Mouse (Mus musculus): Measurements from ENCODE around the gene Zfhx3.

Gene Zfhx3

DNA sequence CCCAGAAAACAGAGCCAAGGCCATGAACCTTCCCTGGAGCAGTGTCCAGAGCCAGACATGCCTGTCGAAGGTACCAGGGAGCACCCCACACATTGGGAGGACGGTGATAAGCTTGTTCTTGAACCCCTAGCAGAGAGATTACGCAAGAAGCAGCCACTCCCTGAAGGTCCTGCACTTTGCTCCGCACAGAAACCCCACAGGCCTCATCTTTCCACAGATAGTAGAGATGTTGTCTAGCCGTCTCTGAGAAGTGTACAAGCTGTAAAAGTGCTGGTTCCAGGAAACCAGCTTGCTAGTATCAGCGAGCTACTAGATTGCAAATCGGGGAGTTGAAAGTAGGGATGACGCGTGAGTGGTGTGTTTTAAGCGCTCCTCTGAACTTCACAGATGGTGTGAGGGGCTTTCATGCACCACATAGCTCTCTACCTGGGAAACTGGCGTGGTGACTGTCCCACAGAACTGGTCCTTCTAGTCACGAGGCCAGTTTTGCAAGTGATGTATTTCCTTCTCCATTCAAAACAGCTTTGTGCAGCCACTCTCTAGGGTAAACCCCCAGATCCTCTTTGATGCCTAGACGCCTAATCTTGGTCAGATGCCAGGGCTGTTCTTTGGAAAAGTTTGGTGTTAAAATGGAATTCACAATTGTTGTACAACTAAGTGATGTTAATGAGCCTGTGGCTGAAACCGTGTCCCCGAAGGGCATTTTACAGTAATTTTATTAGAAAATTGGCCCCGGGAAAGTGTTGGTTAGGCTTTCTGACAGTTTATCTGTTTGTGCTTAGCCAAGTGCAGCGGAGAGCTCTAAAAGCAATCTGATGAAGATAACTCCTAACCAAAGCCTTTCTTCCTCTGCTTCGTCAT is 993.6 kb downstream of the Zfhx3 start:
- DNase-seq (ENCODE audit: low spot score): no peak

DNA sequence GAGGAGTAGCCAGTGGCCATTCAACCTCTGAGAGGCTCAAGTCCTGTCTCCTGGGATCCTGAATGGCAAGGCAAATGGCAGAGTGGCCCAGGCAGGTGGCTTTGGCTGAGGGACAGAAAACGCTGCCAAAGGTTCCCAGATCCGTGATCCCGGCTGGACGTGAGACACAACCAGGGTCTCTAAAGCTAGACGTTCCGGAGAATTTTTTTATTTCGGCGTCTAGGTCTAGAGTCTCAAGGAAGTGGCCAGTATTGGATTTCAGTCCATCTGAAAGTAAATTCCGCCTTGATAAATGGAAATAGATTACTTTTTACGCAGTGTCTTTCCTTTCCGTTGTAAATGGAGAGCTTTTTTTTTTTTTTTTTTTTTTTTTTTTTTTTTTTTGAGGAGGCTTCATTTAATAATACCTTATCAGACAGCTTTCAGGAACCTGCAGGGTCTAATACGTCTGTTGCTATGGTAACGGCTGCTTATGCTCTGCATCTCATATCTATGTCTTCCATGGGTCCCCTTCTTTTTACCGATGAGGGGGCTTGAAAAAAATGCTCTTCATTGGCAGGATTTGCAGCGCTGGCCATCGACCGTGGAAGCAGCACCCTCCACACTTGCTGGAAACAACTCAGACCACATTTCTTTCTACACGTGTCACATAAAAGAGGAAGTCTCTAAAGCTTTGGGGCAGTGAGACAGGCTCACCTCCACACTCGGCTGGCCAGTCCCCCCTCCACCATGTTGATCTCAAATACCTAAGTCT is 994.4 kb downstream of the Zfhx3 start:
- no peak for DNase-seq (ENCODE audit: low spot score)

DNA sequence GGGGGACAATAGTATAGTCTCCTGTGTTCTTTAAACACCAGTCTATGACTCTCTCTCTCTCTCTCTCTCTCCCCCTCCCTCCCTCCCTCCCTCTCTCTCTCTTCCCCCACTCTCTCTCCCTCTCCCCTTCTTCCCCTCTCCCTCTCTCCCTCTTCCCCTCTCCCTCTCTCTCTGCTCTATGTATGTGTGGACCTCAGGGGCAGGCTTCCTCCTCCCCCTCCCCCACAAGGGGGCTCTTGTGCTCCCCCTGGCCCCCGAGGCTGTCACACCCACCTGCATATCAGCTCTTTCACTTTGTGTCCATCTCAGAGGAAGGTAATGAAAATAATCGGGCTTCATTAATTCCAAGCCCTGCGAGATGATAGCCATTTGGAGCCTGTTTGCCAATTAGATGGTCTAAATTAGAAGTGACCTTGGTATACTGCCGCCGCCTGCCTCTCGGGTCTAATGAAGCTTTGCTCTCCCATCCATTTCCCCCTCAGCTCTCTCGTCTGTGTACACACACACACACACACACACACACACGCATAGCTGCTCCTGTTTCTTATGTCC is 995.5 kb downstream of the Zfhx3 start:
- DNase-seq (ENCODE audit: low spot score): no peak

DNA sequence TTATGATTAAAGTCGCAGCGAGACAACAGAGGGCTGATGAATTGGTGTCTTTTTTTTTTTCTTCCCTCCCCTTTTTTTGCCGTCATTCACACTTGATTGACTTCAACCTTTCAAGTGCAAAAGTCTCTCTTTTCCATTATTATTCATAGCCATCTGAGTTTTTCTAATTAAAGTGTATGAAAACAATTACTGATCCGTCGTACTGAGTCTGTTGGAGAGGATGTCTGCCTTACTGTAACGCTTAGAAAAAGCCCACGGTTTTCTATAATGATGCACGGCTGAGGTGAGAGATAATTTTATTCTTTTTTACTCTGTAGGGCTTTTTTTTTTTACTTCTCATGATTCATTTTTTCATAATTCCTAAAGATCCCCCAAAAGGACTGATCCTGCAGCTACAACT is 1000.2 kb downstream of the Zfhx3 start:
- DNase-seq (ENCODE audit: low spot score): no peak

DNA sequence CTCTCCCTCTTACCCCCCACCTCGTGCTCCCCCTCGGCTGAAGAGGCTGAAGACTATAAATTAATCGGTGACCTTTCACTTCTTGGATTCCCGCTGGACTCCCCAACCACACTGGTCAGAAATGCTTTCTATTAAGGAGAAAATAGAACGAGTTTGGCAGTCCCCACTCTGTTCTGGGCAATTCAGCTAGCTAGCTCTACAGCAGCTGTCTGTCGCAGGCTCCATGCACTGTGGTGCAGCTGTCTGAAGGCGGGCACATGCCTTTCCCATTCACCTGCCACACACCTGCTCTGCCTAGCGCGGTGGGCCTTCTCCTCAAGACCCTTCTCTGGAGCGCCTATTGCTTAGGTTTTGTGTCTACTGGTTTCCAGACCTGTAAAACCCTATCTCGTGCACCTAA is 1000.7 kb downstream of the Zfhx3 start:
- DNase-seq (ENCODE audit: low spot score): no peak

DNA sequence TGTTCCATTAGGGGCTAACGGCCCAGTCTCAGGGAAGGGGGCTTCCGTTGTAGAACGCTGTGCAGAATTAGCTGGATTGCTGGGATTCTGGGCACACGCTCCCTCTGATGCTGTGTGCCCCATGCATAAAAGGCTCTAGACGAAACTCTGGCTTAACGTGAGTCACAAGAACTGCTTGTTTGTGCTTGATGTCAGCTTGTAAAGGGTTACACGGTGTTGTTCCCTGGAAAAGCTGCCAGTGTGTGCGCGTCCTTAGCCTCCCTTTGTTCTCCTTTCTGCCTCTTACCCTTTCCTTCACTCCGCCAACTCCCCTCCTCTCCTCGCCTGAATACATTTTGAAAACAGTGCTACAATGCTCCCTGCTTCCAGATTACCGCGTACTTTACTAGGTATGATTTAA is 1001.9 kb downstream of the Zfhx3 start:
- no peak for DNase-seq (ENCODE audit: low spot score)

DNA sequence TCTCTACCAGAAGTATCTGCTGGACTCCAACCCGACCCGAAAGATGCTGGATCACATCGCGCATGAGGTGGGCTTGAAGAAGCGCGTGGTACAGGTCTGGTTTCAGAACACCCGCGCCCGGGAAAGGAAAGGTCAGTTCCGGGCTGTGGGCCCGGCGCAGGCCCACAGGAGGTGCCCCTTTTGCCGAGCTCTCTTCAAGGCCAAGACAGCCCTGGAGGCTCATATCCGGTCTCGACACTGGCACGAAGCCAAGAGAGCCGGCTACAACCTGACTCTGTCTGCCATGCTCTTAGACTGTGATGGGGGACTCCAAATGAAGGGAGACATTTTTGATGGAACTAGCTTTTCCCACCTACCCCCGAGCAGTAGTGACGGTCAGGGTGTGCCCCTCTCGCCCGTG is 1007.9 kb downstream of the Zfhx3 start:
- DNase-seq (ENCODE audit: low spot score): no peak

DNA sequence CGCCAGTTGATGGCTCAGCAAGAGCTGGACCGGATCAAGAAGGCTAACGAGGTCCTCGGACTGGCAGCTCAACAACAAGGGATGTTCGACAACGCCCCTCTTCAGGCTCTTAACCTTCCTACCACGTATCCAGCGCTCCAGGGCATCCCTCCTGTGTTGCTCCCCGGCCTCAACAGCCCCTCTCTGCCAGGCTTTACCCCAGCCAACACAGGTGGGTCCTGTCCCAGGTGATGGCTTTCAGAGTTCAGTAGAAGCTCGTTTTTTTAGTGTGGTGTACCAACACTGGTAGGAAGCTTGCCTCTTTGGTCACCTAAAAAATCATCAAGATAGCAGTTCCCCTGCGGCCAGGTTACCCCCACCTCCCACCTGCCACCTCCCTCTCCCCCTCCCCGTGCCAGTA is 1009.1 kb downstream of the Zfhx3 start:
- DNase-seq (ENCODE audit: low spot score): no peak

DNA sequence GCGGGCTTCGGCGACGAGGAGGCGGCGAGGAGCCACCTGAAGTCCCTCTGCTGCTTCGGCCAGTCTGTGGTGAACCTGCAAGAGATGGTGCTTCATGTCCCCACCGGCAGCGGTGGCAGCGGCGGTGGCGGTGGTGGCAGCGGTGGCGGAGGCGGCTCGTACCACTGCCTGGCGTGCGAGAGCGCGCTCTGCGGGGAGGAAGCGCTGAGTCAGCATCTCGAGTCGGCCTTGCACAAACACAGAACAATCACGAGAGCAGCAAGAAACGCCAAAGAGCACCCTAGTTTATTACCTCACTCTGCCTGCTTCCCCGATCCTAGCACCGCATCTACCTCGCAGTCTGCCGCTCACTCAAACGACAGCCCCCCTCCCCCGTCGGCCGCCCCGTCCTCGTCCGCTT is 1014.0 kb downstream of the Zfhx3 start:
- no peak for DNase-seq (ENCODE audit: low spot score)

DNA sequence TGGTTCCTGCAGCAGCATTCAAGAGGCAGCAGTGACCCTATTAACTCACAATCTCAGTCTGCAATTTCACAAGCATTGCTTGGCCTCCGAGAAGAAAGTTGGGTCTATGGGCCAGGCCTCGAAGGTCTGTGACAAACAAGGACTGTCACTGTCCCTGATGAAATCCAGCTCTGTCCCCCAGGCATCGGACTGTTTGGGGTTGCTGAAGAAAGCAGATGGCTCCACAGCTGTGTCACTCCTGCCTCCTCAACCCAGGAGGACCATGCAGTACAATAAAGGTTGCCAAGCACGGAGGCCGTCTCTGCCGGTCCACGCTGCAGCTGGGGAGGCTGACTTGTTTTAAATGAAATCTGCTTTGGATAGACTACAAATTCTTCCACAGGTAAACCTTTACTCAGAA is 1020.1 kb downstream of the Zfhx3 start:
- no peak for DNase-seq (ENCODE audit: low spot score)

DNA sequence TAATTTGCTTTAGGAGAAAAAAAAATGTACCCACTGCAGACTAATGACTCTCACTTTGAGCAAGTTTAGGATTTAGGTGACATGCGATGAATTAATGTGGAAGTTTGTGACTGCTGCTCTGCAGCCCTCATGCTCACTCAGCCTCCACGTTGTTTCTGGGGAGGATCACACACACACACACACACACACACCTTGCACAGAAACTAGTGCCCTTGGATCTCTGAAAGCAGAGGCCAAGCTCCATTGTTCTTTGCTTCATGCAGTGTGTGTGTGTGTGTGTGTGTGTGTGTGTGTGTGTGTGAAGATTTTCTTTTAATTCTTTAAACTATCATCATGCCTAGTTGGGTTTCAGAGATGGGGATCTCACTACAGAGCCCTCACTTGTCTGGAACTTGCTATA is 1020.7 kb downstream of the Zfhx3 start:
- DNase-seq (ENCODE audit: low spot score): no peak

DNA sequence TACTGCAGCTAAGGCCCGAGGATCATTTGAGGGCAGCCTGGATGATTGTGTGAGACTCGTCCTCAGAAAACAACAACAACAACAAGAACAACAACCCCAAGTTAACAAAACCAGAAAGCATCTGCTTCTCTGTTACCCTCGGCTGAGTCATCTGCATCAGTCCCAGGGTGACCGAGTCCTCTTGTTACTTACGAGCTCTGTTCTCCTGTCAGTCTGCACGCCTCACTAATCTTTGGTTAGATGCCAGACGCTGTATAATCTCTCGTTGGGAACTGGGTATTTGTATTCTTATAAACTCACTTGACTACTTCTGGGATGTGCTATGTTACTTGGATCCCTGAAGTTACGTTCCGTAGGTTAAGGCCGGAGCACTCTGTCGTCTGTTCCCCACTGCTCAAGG is 1023.6 kb downstream of the Zfhx3 start:
- DNase-seq (ENCODE audit: low spot score): no peak

DNA sequence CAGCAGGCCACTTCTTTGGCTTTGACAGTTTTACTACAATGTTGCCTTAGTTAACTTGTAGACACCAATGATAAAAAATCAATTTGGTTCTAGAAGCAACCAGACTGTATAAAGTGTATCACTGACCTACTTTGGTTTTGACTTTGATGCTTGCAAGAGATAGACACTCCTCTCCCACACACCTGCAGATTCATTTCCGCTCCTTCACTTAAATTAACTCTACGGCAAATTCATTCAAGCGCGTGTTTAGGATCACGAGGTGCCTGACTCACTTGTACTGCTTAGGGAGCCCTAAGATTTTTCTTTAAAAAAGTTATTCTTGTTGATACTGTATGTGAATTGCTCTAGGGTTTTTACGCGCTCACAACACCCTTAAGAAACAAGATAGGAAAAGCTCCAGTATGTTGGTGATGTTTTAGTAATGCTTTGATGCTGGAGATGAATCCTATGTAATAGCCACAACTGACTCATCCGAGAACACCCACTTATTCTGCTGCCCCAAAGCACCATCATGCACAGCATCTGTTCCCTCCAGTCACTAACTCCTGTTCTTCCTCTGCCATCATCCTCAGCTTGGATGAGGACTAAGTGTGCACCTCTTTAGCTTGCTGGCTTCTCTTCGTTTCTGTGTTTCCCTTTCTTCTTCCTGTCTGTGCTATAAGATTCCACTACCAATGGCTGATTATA is 1031.3 kb downstream of the Zfhx3 start:
- DNase-seq (ENCODE audit: low spot score): no peak

DNA sequence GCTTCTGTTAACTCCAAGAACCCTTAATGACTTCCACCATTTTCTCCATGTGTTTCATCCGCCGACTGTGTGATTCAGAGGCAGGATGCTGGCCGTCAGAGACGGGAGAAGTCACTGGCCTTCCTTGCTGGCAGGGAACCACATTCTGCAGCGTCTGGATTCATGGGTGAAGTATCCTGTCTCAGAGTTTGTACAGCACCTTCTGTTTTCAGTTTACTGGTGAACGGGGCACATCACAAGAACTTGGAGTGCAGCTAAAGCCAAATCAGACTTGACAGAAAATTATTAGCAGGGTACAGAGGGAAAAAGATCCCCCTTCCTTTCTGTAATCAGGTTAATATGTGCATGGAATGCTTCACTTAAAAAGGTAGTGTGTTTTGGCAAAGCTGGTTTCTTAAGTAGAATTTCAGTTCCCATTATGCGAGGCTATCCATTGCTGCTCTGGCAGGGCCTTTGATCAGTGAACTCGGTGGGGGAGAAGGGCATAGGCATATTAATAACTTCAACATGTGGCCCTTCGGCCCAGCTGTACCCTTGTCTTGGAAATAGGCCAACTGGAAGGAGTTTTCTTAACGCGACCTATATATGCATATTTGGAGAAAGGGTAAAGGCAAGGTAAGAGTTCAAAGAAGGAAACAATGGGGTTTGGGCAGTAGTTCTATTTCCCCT is 1035.4 kb downstream of the Zfhx3 start:
- no peak for DNase-seq (ENCODE audit: low spot score)

DNA sequence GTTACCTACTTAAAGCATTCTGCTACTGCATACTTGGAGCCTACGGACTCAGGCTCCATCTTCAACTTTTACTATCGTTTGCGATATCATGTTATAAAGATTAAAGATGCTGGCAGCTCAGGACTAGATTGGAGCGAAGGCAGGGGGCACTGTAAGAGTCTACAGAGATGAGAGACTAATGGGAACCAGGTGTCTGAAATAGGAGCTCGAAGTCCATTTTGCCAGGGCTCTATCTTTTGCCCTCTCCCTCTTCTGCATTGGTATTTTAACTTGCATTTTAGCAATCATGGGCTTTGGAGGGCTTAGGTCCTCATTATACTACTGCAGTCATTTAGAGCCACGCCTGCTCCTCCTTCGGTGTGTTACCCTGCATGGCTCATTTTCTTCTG is 1035.9 kb downstream of the Zfhx3 start:
- DNase-seq (ENCODE audit: low spot score): no peak

DNA sequence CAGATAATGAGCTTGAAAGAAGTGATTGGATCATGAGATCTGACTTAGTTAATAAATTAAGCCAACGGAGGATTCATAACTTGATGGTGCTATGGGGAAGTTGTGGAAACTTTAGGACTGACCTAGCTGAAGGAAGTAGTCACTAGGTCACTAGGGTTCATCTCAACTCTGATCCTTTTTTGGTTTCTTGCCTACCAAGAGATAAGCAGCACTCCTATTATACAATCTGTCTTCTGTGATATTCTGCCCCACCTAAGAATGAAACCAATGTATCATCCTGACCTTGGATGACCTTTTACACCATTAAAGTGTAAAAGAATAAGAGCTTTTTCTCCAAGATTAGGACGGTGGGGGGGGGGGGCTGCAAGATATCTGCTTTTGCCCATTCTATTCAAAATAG is 1042.5 kb downstream of the Zfhx3 start:
- DNase-seq (ENCODE audit: low spot score): no peak

DNA sequence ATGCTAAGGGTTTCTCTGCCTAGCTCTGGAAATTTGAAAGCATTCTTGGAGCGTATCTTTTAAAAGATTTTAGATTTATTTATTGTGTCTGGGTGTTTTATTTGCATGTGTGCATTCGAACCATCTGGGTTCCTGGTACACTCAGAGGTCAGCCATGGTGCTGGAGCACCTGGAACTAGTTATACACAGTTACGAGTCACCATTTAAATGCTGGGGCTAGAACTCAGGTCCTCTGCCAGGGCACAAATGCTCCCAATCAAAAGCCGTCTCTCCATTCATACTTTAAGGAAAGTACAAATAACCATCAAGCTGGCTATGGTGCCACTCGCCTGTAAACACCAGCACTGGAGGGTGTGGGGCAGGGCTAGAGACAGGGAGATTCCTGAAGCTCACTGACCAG is 1047.4 kb downstream of the Zfhx3 start:
- DNase-seq (ENCODE audit: low spot score): no peak

DNA sequence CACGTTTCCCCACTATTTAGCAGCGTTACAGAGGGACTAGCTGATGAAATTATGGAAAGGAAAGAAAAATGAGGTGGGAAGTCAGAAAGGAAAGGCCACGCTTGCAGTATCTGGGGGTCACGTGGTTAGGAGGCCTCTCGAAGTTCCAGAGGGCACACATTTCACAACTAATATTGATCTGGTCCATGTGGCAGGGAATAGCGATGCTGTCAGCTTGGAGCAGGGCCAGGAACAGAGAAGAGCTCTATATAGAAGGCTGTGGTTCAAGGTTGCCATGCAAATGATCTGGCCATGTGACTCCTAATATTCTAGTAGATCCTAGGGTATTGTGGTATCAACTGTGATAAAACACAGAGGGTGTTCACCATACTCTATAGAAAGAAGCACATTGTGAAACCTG is 1048.1 kb downstream of the Zfhx3 start:
- no peak for DNase-seq (ENCODE audit: low spot score)

DNA sequence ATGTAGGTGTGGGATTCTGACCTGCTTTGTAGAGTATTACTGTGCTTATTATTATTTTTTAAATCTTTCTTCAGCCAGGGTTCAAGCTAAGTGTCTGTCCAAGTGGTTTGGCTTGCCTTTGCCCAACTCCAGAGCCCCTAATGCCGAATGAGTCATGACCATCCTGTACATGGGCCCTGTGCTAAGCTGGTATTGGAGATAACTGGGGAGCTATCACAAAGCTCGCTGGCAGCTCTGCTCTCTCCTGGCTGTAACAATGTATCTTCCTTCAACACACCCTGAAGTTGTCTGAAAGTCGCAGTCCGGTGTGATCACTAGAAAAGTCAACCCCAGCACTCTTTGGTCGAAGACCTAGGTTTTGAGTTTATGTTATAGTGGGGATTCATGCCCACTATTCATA is 1049.0 kb downstream of the Zfhx3 start:
- no peak for DNase-seq (ENCODE audit: low spot score)

DNA sequence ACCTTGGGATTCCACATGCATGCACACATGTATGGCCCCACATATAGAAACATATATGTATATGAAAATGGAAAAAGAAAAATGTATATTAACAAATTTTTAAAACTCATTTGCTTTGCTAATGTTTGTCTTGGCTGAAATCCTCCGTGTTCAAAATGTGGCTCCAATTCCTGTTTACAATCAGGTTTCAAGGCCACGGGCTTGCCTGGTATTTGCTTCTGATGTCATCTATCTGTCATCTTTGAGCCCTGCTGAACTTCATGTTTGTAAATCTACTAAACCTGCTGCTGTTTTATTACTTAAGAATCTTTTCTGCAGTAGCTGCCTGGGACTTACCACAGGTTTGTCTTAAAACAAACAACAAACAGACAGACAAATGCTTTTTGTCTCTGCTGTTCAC is 1051.3 kb downstream of the Zfhx3 start:
- DNase-seq (ENCODE audit: low spot score): no peak

DNA sequence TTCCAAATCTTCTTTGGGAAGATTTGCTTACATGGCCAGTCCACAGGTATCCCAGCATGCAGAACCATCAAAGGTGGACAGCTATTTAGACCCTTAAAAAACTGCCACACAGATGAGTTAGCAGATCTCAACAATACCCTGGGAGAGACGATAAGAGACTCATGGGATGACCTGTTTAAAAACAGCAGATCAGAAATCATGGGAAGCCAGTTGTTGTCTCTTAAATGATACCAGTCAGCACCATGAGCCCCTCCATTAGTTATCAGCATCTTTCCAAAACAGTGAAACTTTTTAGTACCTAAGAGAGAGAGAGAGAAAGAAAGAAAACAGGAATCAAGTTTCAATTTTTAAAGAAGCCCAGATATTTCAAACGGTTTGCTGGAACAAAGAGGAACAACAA is 1051.7 kb downstream of the Zfhx3 start:
- DNase-seq (ENCODE audit: low spot score): no peak

DNA sequence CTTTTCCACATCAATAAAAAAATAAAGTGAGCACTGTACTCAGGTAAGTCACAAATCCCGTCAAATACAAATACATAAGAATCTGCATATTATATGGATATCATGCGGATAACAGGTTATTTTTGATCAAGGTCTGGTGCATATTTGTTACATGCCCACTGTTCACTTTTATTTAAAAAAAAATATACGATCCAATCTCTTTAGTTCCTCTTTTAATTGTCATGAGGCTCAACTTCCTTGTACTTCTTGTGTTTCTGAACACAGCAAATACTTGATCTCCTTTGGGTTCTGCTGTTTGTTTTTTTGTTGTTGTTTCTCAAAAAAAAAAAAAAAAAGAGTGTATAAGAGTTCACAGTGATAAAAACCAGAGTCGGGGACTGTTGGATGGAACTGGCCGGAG is 1052.4 kb downstream of the Zfhx3 start:
- no peak for DNase-seq (ENCODE audit: low spot score)

Measured in testis, postnatal 14 days (tissue).